Mouse (Mus musculus) frontal cortex, postnatal 14 days (tissue): ENCODE data around the gene Tmem8b.

Experiments used
- DNase-seq, 2 experiments: peaks; one replicate each; pipeline ENCODE4 v3.0.0; 2022; ENCODE audit warnings: low spot score in 2 of 2

Tmem8b gene

DNA sequence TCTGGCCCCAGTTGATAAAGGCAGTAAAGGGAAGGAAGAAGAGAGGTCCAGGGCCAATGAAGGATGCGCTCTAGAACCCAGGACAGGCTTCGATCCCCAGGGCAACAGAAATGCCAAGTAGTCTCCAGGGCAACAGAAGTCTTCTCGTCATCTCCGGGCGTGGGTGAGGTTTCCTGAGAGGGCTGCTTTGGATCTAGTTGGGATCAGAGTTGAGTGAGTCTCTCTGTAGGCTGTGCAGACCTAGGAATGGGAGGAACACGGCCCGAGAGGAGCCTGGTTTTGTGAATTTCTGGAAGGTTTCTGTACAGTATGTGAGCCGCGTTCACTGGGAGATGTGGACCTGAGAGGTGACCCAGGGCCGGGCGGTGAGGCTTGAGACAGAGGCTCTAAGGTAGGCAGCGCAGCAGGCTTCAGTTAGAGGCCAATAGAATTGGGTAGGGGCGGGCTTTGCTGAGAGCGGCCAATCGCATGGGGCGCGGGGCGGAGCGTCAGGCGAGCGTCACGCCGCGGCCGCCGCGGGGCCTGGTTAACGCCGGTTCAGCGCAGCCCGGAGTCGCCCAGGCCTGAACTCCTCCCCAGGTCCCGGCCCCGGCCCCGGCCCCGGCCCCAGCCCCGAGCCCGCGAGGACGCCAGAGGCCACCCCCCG is at the start of gene Tmem8b, which contains the start of gene Fam221b:
TSS of gene Tmem8b (plus strand) at position 190 of the 646 bp plus-strand sequence.
TSS of gene Fam221b (minus strand) at position 364 of the 646 bp plus-strand sequence.
- DNase-seq, result peak; percentile 77 to 86

DNA sequence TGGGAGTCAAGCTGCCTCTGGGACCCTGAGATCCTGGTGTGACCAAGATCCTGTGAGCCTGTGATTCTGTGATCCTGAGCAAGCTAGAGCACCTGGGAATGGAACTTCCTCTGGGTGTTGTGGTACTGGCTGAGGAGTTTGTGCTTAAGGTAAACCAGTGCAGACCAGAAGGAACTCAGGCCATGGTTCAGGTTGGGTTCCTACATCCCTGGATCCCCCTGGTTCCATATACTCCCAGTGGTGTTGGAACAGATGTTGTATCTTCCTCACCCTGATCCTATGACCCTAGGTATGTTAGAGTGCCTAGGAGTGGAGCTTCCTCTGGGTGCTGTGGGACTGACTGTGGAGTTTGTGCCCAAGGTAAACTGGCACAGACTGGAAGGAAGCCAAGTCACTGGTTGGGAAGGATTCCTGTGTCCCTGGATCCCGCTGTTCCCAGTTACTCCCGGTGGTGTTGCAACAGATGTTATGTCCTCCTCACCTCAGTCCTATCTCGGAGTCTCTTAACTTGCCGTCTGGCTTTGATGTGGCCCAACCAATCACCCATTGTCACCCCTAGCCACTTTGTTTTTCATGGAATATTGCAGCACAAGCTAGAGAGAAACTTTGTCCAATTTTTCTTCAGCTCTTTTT is 48.5 kb upstream of the Tmem8b start:
- DNase-seq, result no peak

DNA sequence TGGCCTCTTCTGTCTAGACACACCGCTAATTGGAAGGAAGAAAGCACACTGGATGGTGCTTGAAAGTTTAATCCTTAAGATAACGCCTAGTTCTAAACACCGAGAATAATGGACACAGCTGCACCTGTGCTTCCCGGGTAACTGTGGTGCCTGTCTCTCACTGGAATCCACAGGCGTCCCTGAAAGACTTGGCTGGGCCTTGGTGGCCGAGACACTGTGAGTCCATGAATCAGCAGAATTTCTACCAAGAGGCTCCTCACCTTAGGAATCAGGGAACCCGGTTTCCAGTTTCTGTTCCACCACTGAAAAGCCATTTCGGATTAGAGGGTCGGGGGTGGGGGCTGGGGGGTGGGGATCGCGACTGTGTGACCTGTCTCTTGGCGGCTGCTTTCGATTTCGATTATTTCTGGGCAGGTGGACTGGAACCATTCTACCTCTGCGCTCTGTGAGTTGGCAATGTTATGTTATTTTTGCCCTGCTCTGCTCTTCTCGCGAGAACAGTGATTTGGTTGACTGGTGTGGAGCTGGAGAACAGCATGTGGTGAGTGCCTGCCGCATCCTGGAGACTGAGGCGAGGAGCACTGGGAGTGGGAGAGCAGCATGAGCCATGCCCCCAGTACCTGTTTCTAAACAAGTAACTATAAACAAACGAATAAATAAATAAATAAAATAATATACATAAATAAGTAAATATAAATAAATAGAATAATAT is 39.5 kb upstream of the Tmem8b start:
- DNase-seq, result no peak

DNA sequence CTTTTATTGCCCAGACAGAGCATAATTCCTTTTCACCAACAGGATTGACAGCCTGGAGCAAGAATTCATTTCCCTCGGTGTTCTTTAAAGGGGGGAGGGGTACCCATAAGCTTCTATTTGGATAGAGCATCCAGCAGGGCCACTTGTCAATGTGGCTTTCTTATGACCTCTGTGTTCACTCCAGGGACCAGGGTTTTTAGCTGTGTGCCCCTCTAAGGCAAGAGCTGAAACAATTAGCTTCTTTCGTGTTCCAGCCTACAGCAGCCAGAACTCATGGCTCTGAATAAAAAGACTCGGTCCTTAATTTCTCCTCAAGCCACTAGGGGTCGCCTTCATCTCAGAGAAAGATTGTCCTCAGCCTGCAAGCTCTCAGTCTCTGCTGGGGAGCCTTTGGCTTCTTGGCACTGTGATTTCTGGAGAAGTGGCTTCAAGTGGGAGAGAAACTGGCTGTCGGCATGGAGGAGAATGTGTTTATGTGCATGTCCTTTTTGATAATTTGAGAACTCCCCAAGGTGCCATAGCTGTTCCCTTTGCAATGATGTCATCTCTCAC is 38.7 kb upstream of the Tmem8b start:
- peak; percentile 69 to 84 for DNase-seq

DNA sequence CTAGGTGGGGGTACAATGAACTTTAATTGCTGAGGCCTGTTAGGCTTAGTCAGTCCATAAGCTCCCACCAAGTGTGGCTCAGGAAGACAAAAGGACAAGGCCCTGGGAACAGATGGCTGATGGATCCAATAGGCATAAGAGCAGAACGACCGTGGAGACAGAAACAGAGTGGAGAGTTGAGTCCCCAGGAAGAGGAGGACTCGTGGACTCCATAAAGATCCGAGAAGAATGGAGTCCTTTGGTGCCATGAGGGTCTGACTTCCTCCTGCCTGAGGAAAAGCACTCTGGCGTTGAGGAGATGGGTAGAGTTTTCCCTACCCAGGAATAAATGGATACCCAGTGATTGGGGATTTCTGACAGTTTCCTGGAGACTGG is 38.1 kb upstream of the Tmem8b start:
- no peak for DNase-seq

DNA sequence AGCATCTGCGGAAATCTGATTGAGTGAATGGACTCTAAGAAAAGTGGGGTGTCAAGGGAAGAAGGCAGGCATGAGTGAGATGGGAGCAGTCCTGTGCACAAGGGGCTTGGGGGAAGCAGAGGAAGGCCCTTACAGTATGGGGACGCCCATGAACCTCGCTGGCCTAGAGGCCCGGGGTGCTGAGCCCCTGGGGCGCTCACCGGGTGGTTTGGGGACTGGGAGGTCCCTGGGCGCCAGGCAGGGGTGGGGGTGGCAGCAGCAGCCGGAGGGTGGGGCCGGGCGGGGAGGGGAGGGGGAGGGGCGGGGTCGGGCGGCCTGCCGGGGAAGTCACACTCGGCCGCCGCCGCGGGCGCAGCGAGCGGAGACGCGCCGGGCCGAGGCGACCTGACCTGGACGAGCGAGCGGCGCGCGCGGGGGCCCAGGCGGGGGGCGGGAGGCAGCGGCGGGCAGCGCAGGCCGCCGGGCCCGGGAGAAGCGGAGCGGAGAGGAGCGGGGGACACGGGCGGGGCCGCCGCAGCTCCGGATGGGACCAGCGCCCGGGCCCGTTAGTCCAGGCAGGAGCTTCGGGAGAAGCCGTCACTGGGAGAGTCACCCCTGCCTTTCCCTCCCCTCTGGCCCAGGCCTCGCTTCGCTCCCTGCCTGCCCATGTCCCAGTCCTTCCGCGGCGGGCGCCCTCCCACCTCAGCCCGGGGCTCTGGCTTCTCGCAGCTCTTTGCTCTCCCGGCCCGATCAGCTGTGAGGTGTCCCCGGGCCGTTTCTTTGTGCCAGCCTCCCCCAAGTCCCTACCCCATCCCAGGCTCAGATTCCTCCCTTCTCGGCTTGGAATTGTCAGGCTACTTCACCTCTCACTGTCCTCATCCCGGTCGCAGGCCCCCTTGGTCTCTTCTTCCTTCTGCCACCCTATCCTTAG is 37.5 kb upstream of the Tmem8b start, which contains the start of gene Npr2:
TSS of gene Npr2 (plus strand) at position 890 of the 910 bp plus-strand sequence.
- DNase-seq, result no peak

DNA sequence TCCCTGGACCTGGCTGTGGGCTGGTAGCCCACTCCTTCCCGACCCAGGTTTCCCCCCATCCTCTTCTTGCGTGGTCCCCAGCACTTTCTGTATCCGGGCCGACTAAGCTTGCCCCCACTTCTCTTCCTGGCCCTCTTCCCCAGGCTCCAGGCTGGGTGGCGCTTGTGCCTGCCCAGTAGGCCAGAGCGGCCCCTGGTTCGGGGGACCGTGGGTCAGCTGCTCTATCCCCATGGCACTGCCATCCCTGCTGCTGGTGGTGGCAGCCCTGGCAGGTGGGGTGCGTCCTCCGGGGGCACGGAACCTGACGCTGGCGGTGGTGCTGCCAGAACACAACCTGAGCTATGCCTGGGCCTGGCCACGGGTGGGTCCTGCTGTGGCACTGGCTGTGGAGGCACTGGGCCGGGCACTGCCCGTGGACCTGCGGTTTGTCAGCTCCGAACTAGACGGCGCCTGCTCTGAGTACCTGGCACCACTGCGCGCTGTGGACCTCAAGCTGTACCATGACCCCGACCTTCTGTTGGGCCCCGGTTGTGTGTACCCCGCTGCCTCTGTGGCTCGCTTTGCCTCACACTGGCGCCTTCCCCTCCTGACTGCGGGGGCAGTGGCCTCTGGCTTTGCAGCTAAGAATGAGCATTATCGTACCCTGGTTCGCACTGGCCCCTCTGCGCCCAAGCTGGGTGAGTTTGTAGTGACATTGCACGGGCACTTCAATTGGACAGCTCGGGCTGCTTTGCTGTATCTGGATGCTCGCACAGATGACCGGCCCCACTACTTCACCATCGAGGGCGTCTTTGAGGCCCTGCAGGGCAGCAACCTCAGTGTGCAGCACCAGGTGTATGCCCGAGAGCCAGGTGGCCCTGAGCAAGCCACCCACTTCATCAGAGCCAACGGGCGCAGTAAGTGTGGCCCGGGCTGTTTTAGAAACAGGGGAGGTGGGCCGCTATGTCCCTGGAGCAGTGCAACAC is 36.5 kb upstream of the Tmem8b start:
- no peak for DNase-seq

DNA sequence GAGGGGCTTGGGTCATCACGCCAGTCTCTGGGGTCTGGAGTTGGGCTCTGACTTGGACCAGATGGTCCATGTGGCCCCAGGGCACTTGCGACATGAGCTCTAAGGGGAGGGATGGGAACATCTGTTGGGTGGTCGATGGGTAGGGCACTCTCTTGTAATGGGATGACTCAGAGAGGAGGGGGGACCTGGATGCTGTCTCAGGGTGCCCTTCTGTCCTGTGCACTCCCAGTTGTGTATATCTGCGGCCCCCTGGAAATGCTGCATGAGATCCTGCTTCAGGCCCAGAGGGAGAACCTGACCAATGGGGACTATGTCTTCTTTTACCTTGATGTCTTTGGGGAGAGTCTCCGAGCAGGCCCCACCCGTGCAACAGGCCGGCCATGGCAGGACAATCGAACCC is 35.5 kb upstream of the Tmem8b start:
- DNase-seq, result peak in 1 of 2 experiments; percentile 2

DNA sequence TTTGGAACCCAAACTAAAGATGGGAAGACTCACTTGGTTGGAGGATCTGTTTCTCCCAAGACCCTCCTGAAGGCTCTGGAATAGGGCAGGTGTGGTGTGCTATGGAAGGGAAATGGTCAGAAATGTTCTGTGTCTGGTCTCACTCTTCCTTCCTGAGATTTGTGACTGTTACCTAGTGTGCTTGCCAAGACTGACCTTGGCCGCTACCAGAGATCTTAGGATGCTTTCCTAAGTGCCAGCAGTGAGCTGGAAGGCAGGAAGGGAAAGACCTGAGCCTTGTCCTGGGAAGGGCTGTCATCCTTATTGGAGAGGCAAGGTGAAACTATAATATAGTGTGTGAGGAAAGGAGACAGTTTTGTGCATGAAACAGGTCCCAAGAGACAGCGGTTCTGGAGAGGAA is 35.0 kb upstream of the Tmem8b start:
- DNase-seq, result no peak

DNA sequence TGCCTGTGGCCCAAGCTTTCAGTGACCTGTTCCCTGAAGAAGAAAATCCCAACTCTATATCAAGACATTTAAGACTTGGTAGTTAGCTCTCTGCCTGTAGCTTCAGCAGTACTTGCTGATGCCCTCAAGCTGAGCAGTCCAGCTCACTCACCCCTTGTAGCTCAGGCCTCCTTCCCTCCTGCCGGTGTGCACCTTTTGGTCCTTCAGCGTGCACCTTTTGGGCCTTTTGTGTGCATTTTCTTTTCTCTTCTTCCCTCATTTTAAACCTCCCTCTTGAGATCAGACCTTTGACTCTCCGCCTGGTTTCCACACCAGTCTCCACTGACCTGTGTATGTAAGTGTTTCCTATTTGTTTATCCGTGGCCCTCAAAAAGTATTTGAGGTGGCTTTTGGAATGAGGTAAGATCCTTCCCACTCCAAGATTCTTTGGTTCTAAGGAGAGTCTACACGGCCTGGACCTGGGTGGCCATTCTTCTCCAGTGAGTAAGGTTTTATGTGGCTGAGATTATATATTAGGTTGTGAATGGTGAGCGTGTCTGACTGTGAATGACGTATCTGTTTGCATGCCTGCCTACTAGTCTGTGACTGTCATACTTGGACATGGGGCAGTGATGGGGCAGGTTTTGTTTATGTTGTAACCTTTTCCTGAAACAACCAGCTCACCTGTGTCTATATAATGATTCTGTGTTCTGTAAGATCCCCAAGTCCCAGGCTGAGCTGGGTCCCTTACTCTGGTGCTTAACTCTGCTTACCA is 34.0 kb upstream of the Tmem8b start:
- DNase-seq, result peak in 1 of 2 experiments; percentile 1

DNA sequence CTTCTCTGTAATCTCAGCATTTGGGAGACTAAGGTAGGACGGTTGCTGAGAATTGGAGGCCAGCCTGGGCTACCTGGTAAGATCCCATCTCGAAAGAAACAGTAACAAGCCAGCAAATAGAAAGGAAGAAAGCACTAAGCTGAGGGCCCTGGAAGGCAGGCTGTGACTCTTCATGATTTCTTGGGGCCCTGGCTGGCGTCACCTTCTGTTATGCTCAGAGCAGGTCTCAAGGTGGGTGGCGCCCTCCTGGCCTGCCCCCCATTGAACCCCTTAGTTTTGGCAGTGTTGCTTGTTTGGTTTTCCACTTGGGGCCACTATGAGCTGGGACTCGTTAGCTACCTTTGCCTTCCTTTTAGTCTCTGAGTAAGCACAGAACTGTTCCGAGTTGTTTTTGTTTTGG is 32.0 kb upstream of the Tmem8b start:
- DNase-seq, result no peak

DNA sequence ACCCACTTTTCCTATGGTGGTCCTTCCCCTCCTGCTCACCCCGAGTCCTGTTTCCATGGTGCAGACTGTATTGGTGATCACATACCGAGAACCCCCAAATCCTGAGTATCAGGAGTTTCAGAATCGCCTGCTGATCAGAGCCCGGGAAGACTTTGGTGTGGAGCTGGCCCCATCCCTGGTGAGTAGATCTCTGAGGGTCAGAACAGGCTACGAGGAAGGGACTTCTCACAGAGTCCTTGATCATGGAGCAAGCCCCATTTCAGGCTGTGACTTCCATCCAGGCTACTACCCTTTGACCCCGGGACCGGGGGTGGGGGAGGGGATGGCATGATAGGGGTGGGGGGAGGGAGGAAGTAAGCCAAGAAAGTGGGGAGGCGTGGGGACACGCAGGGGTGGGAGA is 28.7 kb upstream of the Tmem8b start:
- no peak for DNase-seq

DNA sequence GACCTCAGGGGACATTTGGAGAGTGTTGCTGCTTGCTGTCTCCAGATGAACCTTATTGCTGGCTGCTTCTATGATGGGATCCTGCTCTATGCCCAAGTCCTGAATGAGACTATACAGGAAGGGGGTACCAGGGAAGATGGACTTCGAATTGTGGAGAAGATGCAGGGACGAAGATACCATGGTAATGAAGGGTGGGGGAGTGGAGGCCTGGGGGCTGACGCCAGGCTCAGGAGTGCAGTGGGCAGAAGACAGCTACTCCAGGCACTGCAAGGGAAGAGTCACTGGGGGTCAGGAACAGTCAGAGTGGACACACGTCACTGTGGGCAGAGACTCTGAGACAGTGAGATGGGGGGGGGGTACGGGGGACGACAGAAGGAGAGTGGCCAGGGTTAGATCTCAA is 28.3 kb upstream of the Tmem8b start:
- DNase-seq, result no peak

DNA sequence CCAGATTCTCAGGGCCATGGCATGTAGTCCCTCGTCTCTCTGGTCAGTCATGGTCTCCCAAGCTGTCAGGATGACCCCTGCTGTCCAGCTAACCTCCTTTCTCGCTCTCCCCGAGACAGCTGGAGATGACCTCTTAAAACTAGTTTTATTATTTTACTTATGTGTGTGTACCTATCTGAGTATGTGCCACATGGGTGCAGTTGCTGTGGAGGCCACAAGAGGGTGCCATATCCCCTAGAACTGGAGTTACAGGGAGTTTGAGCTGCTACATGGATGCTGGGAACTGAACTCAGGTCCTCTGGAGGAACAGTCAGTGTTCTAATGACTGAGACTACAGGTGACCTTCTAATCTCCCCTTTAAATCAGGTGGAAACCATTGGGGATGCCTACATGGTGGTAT is 19.0 kb upstream of the Tmem8b start:
- DNase-seq, result no peak

DNA sequence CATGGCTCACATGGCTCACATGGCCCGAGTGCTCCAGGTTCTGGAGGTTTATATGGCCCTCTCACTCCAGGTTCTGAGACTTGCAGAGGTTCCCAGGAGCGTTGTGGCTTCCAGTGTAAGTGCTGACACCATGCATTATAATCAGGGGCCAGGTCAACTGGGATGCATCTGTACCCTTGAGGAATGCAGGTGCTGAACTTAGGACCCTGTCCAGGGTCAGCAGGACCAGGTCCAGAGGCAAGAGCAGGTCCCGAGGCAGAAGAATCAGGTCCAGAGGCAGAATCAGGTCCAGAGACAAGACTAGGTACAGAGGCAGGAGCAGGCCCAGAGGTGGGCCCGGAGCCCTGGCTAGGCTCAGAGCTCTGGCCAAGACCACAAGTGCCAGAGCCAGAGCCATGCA is 16.0 kb upstream of the Tmem8b start:
- no peak for DNase-seq

DNA sequence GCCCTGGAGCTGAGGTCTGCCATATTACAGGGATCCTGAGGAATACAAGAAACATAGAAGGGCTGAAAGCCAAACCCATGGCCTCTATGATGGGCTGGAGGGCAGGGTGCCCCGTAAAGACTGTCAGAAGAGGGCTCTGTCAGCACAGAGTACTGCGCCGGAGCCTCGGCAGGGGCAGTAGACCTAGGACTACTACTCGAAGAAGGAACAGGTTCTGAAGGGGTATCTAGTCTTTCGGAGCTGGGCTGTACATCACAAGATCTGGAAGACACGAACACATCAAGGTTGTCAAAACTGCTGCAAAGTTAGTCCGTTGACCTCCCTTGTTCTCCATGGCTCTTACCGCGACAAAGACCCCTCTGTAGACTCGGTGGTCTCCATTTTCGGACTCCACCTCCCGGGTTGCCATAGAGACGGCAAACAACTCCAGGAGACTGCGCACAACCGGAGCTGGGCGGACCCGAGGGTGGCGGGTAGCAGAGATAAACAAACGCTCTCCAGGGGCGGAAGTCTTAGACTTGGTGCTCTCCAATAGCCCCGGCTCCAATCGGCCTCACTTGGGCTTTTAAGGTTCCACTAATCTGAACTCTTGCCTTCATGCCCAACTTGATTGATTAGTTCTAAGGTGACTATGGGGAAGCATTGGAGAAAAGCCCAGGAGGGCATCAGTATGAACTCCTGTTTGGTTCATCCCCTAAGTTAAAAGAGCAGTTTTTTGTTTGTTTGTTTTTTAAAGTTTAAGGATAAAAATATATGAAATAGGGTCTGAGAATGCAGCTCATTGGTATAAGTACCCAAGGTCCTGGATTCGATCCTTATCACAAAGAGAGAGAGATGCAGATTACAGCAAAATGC is 15.4 kb upstream of the Tmem8b start, which contains the start of gene Spag8:
TSS of gene Spag8 (minus strand) at position 434 of the 855 bp plus-strand sequence.
- peak in 1 of 2 experiments; percentile 40 for DNase-seq

DNA sequence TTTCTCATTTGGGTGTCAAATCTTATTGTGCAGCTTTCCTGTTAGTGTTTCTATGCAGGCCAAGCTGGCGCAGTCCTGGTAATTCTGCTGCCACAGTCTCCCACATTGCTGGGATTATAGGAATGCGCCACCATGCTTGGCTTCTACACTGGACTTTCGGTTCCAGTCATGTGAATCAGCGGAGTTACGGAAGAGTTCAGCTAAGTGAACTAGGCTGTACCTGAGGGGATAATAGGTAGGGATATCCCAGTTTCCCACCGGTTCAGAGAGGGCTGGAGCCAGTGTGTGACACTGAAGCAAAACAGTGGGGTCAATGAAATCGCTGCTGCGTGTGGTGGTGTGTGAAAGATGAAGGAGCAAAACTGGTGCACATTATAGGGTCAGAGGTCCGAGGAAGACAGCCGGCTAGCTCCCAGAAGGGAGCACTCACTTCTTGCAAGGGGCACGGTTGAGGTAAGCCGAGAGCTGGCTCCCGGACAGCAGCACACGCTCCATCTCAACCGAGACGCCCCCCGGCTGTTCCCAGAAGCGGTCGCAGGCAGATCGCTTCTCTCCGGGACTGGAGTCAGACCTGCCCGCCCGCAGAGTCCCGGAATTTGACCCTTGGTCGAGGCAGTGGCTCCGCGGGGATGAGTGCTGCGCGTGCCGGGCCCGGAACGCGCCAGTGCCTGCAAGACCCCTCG is 13.0 kb upstream of the Tmem8b start:
- DNase-seq, result no peak
